ENCODE assay signal across 10 mouse cellular contexts in the genomic region with DNA sequence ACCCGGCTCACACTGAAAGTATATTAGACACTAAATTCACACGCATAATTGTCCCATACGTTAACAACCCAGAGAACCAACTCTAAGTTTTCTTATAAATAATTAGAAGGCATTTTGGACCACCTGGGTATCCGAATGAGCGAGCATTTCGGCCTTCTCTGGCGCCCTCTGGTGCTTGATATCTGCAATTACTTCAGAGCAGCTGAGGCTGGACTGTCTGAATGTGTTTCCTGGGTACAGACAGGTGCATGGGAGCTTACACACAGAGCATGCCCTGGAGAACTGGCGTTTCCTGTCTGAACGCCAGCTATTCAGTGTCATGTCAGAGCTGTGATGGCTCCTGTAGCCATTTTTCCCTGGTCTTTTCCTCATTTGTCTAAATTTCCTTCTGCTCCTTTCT. TPM values are rescaled to one million over a fixed set of nuclear protein-coding genes. Genes with fewer than 3 reads are reported as not detected.
DNase-seq lines count a peak whose midpoint lies in the region; ATAC-seq and TF ChIP-seq lines count a peak whose summit lies in the region.
"Had no signal": no experiment of that assay in that cellular context is flagged by ENCODE, and none has a peak within 500 bp of the region (broad histone marks: within the 10 kb centered on the region; RNA-seq: fewer than 3 reads in every experiment).

No protein-coding gene starts in this region.

- no peaks in the 10 kb centered on the region for H3K4me1 ChIP-seq in intestine, embryonic 14.5 days (replicated peaks; ENCODE audit: control insufficient read depth, insufficient read depth, low read length)
- H3K4me1 ChIP-seq in intestine, embryonic 15.5 days (replicated peaks), result 0 out of 2 replicates have a peak, but pooled peaks cover 6% of the 10 kb centered on the region
- peaks cover 1% of the 10 kb centered on the region for H3K4me1 ChIP-seq in bone marrow macrophage, adult 2 months (ENCODE audit: control insufficient read depth, insufficient read depth, low read length)
- no peaks in the 10 kb centered on the region for H3K4me1 ChIP-seq in forebrain, embryonic 14.5 days (ENCODE audit: control insufficient read depth, insufficient read depth, low read length)

- no peak overlapping the region for H3K4me2 ChIP-seq in intestine, embryonic 14.5 days (ENCODE audit: low read length)
- no peak overlapping the region for H3K4me2 ChIP-seq in intestine, embryonic 15.5 days (replicated peaks)
- H3K4me2 ChIP-seq in forebrain, embryonic 14.5 days (ENCODE audit: low read length), result no peak overlapping the region
- H3K4me2 ChIP-seq: embryonic facial prominence, embryonic 13.5 days; lung, embryonic 15.5 days had no signal

- TF ChIP-seq POLR2A in bone marrow macrophage, adult 2 months (IDR thresholded peaks at IDR 0.05; ENCODE audit: borderline replicate concordance, low read depth, low read length), result no peak

- 3% methylated on average over 9 of the region's 9 CpGs for WGBS in intestine, embryonic 14.5 days
- WGBS in intestine, embryonic 15.5 days, result 4% methylated on average over 9 of the region's 9 CpGs
- 3% methylated on average over 9 of the region's 9 CpGs for WGBS in forebrain, embryonic 14.5 days

- peak; percentile 76 for DNase-seq in intestine, embryonic 14.5 days (ENCODE audit: low spot score)
- peak; percentile 50 to 63 for DNase-seq in CD8-positive naive resting alpha-beta T cell, adult 2 months (ENCODE audit: low read depth in 2 of 2, low spot score in 2 of 2)
- peak; percentile 72 for DNase-seq in forebrain, embryonic 14.5 days (ENCODE audit: low spot score)
- peak; percentile 73 for DNase-seq in kidney, postnatal 4 days
- DNase-seq in mesoderm, embryonic 11.5 days (ENCODE audit: low read depth, low spot score), result peak; percentile 62
- DNase-seq in testis, postnatal 14 days (ENCODE audit: low spot score), result peak; percentile 27

- H3K27ac ChIP-seq in intestine, embryonic 14.5 days (ENCODE audit: low read depth), result no peak overlapping the region
- H3K27ac ChIP-seq in intestine, embryonic 15.5 days, result no peak overlapping the region
- no peak overlapping the region for H3K27ac ChIP-seq in bone marrow macrophage, adult 2 months (ENCODE audit: insufficient read depth, low read depth, low read length)
- H3K27ac ChIP-seq in forebrain, embryonic 14.5 days (ENCODE audit: low read depth, low read length), result no peak overlapping the region
- H3K27ac ChIP-seq: embryonic facial prominence, embryonic 13.5 days; lung, embryonic 15.5 days had no signal

- peaks cover 6% of the 10 kb centered on the region for H3K27me3 ChIP-seq in intestine, embryonic 14.5 days (replicated peaks; ENCODE audit: control insufficient read depth, insufficient read depth, low read length)
- no peaks in the 10 kb centered on the region; the same call in 1 of the 2 replicates for H3K27me3 ChIP-seq in intestine, embryonic 15.5 days (replicated peaks)
- peaks cover 62% of the 10 kb centered on the region for H3K27me3 ChIP-seq in forebrain, embryonic 14.5 days (replicated peaks; ENCODE audit: control insufficient read depth, insufficient read depth, low read length)

- 0 out of 2 replicates have a peak, but pooled peaks cover under 1% of the 10 kb centered on the region for H3K9me3 ChIP-seq in intestine, embryonic 14.5 days (ENCODE audit: control insufficient read depth, low read length)
- H3K9me3 ChIP-seq in intestine, embryonic 15.5 days, result no peaks in the 10 kb centered on the region
- H3K9me3 ChIP-seq in forebrain, embryonic 14.5 days (replicated peaks; ENCODE audit: control insufficient read depth, low read length), result no peaks in the 10 kb centered on the region
- H3K9me3 ChIP-seq: embryonic facial prominence, embryonic 13.5 days; lung, embryonic 15.5 days had no signal

- no peak for ATAC-seq in intestine, embryonic 14.5 days (replicated peaks; ENCODE audit: low FRiP score, low TSS enrichment, low read depth)
- no peak for ATAC-seq in intestine, embryonic 15.5 days
- ATAC-seq in forebrain, embryonic 14.5 days, result peak; percentile 57; the same call in 1 of the 2 replicates

- no peak overlapping the region for H3K4me3 ChIP-seq in intestine, embryonic 14.5 days (ENCODE audit: low read depth, low read length)
- H3K4me3 ChIP-seq in intestine, embryonic 15.5 days (replicated peaks), result no peak overlapping the region
- H3K4me3 ChIP-seq in bone marrow macrophage, adult 2 months (ENCODE audit: insufficient read depth, low read length), result no peak overlapping the region
- H3K4me3 ChIP-seq in forebrain, embryonic 14.5 days (ENCODE audit: low read depth, low read length), result no peak overlapping the region
- H3K4me3 ChIP-seq: embryonic facial prominence, embryonic 13.5 days; lung, embryonic 15.5 days had no signal

- peak; percentile 75 for TF ChIP-seq CTCF in bone marrow macrophage, adult 2 months (IDR thresholded peaks at IDR 0.05; ENCODE audit: low read depth, low read length)

- no peaks in the 10 kb centered on the region for H3K36me3 ChIP-seq in intestine, embryonic 14.5 days (ENCODE audit: control insufficient read depth, insufficient read depth, low read length)
- no peaks in the 10 kb centered on the region for H3K36me3 ChIP-seq in intestine, embryonic 15.5 days
- no peaks in the 10 kb centered on the region for H3K36me3 ChIP-seq in forebrain, embryonic 14.5 days (ENCODE audit: control insufficient read depth, insufficient read depth, low read length)
- H3K36me3 ChIP-seq: embryonic facial prominence, embryonic 13.5 days; lung, embryonic 15.5 days had no signal

- H3K9ac ChIP-seq in intestine, embryonic 14.5 days (ENCODE audit: low read length), result no peak overlapping the region
- no peak overlapping the region for H3K9ac ChIP-seq in intestine, embryonic 15.5 days
- H3K9ac ChIP-seq in forebrain, embryonic 14.5 days (ENCODE audit: low read length), result no peak overlapping the region
- H3K9ac ChIP-seq: embryonic facial prominence, embryonic 13.5 days; lung, embryonic 15.5 days had no signal

RNA-seq across cellular contexts. Expression of a gene that starts 4.1 kb away (rescaled TPM):
- polyA plus RNA-seq in intestine, embryonic 14.5 days (2014; fragmentation: Nextera tagmentation; extraction: Ambion mirVana), result 13.1 and 14.0 TPM in 2 replicates
- 21.8 and 23.3 TPM in 2 replicates for polyA plus RNA-seq in intestine, embryonic 15.5 days (2015; fragmentation: Nextera tagmentation; extraction: Ambion mirVana)
- polyA plus RNA-seq in bone marrow macrophage, adult 2 months (2012; ENCODE audit: insufficient read depth, insufficient read length, missing spikeins), result 54.7 and 55.4 TPM in 2 replicates
- polyA plus RNA-seq in forebrain, embryonic 14.5 days (2014; fragmentation: Nextera tagmentation; extraction: Ambion mirVana), result 1.6 and 1.8 TPM in 2 replicates

RNA-seq across cellular contexts. Expression of a gene that starts 23.4 kb away (rescaled TPM):
- 58.3 and 60.7 TPM in 2 replicates for polyA plus RNA-seq in intestine, embryonic 14.5 days (2014; fragmentation: Nextera tagmentation; extraction: Ambion mirVana)
- 51.2 and 52.5 TPM in 2 replicates for polyA plus RNA-seq in intestine, embryonic 15.5 days (2015; fragmentation: Nextera tagmentation; extraction: Ambion mirVana)
- 9.2 and 12.0 TPM in 2 replicates for polyA plus RNA-seq in bone marrow macrophage, adult 2 months (2012; ENCODE audit: insufficient read depth, insufficient read length, missing spikeins)
- polyA plus RNA-seq in forebrain, embryonic 14.5 days (2014; fragmentation: Nextera tagmentation; extraction: Ambion mirVana), result 50.2 and 57.4 TPM in 2 replicates
